Mouse (Mus musculus) right cerebral cortex, postnatal 36 days (tissue): ENCODE data around the gene Zfp36l2.
"Not testable (repeated sequence)": the region's sequence is repeated elsewhere in the genome, so short reads cannot be mapped to it uniquely, and the experiment has no call there.

ENCODE experiments used
- DNase-seq, 2 experiments: peaks; one replicate each; pipeline ENCODE4 v3.0.0; 2022; ENCODE audit warnings: low spot score in 2 of 2, mixed read lengths in 1 of 2

Zfp36l2 gene

GRCm38 (mm10) chr17:84195003-84195395 is 7.3 kb upstream of the Zfp36l2 start:
- no peak for DNase-seq

- no peak for DNase-seq
These were observed 6.7 kb upstream of the Zfp36l2 start for GRCm38 (mm10) chr17:84194282-84195002.

GRCm38 (mm10) chr17:84193411-84193810 is 5.7 kb upstream of the Zfp36l2 start:
- DNase-seq = no peak

- DNase-seq = no peak
These were observed 4.2 kb upstream of the Zfp36l2 start for GRCm38 (mm10) chr17:84191946-84192345.

GRCm38 (mm10) chr17:84190885-84191284 is 3.1 kb upstream of the Zfp36l2 start:
- peak in 1 of 2 experiments; percentile 64 for DNase-seq

- no peak for DNase-seq
These were observed 1.5 kb upstream of the Zfp36l2 start for GRCm38 (mm10) chr17:84189127-84189854.

GRCm38 (mm10) chr17:84188374-84188961 is 721 bp upstream of the Zfp36l2 start:
- peak; percentile 72 to 73 for DNase-seq

- DNase-seq = not testable (repeated sequence)
These were observed 483 bp downstream of the Zfp36l2 start for GRCm38 (mm10) chr17:84187264-84187663.

GRCm38 (mm10) chr17:84186451-84187202 is 1.1 kb downstream of the Zfp36l2 start:
- DNase-seq = no peak

GRCm38 (mm10) chr17:84185581-84186450 is 1.9 kb downstream of the Zfp36l2 start:
- no peak for DNase-seq

GRCm38 (mm10) chr17:84185011-84185411 is 2.7 kb downstream of the Zfp36l2 start:
- DNase-seq = no peak

GRCm38 (mm10) chr17:84183291-84183781 is 4.4 kb downstream of the Zfp36l2 start:
- DNase-seq = peak; percentile 66 to 73

GRCm38 (mm10) chr17:84182311-84183271 is 5.2 kb downstream of the Zfp36l2 start:
- DNase-seq = no peak

GRCm38 (mm10) chr17:84181502-84182310 is 6.0 kb downstream of the Zfp36l2 start:
- no peak for DNase-seq

GRCm38 (mm10) chr17:84180715-84181501 is 6.8 kb downstream of the Zfp36l2 start:
- no peak for DNase-seq

- no peak for DNase-seq
These were observed 7.8 kb downstream of the Zfp36l2 start for GRCm38 (mm10) chr17:84179973-84180365.

- no peak for DNase-seq
These were observed 8.4 kb downstream of the Zfp36l2 start for GRCm38 (mm10) chr17:84179026-84179972.
